In genomic region chr13:49706032-49706690, GRCm38 (mm10) we compare ENCODE assay signal across 18 mouse cellular contexts. TPM values are rescaled to one million over a fixed set of nuclear protein-coding genes. Genes with fewer than 3 reads are reported as not detected.
A peak's percentile ranks its signal among the peaks of the same experiment; 100 is the strongest.
DNase-seq lines count a peak whose midpoint lies in the region; ATAC-seq and TF ChIP-seq lines count a peak whose summit lies in the region.
"Had no signal": no experiment of that assay in that cellular context is flagged by ENCODE, and none has a peak within 500 bp of the region (broad histone marks: within the 10 kb centered on the region; RNA-seq: fewer than 3 reads in every experiment).

No protein-coding gene starts in this region.

- no peak for TF ChIP-seq CTCF in embryonic fibroblast, embryonic 13.5 days (IDR thresholded peaks at IDR 0.05; ENCODE audit: borderline replicate concordance, insufficient read depth, low read length)
- TF ChIP-seq CTCF in intestine, postnatal 0 days (IDR thresholded peaks at IDR 0.05; ENCODE audit: low read depth) = no peak

- no peak overlapping the region for H3K4me3 ChIP-seq in midbrain, embryonic 13.5 days (replicated peaks)
- no peak overlapping the region for H3K4me3 ChIP-seq in midbrain, embryonic 16.5 days (ENCODE audit: low read depth, low read length)
- H3K4me3 ChIP-seq in embryonic fibroblast, embryonic 13.5 days (ENCODE audit: insufficient read depth, low read length) = no peak overlapping the region
- H3K4me3 ChIP-seq in hindbrain, embryonic 12.5 days = no peak overlapping the region
- H3K4me3 ChIP-seq in neural tube, embryonic 13.5 days = no peak overlapping the region
- no peak overlapping the region for H3K4me3 ChIP-seq in intestine, postnatal 0 days (ENCODE audit: low read depth, low read length)
- H3K4me3 ChIP-seq: embryonic facial prominence, embryonic 12.5 days; heart, embryonic 13.5 days; limb, embryonic 12.5 days had no signal

- TF ChIP-seq POLR2A in embryonic fibroblast, embryonic 13.5 days (IDR thresholded peaks at IDR 0.05; ENCODE audit: low read depth, low read length) = no peak

- peak overlapping the region; percentile 27 for H3K27ac ChIP-seq in midbrain, embryonic 13.5 days
- no peak overlapping the region for H3K27ac ChIP-seq in midbrain, embryonic 16.5 days (ENCODE audit: low read length)
- peak overlapping the region; percentile 55; the same call in 1 of the 2 replicates for H3K27ac ChIP-seq in embryonic fibroblast, embryonic 13.5 days (ENCODE audit: insufficient read depth, low read length)
- H3K27ac ChIP-seq in hindbrain, embryonic 12.5 days = peak overlapping the region; percentile 79
- peak overlapping the region; percentile 59 for H3K27ac ChIP-seq in neural tube, embryonic 13.5 days (replicated peaks)
- no peak overlapping the region for H3K27ac ChIP-seq in intestine, postnatal 0 days (ENCODE audit: low read depth, low read length)
- H3K27ac ChIP-seq: embryonic facial prominence, embryonic 12.5 days; heart, embryonic 13.5 days; limb, embryonic 12.5 days; liver, embryonic 14.5 days had no signal

- intact Hi-C loops in gastrocnemius, postnatal 14 days (cut with DNase I; ENCODE audit: low total_unique reads) = no loop called here

- ATAC-seq in midbrain, embryonic 13.5 days = peak; percentile 70
- no peak for ATAC-seq in midbrain, embryonic 16.5 days
- ATAC-seq in hindbrain, embryonic 12.5 days (ENCODE audit: low FRiP score) = peak; percentile 77
- peak; percentile 76 for ATAC-seq in neural tube, embryonic 13.5 days (ENCODE audit: low read depth)
- ATAC-seq in intestine, postnatal 0 days = no peak

- no peak for DNase-seq in cerebellum, adult 9-10 months
- no peak for DNase-seq in gastrocnemius, postnatal 14 days
- DNase-seq: cerebellum, postnatal 14 days; gastrocnemius, postnatal 36 days; heart, postnatal 4 days; kidney, adult 18-20 months; lung, postnatal 10 days; thymus, postnatal 36 days had no signal

- peaks cover 90% of the 10 kb centered on the region for H3K36me3 ChIP-seq in midbrain, embryonic 13.5 days
- peaks cover 61% of the 10 kb centered on the region for H3K36me3 ChIP-seq in midbrain, embryonic 16.5 days (ENCODE audit: control insufficient read depth, insufficient read depth, low read length)
- H3K36me3 ChIP-seq in hindbrain, embryonic 12.5 days = peaks cover 90% of the 10 kb centered on the region
- peaks cover 93% of the 10 kb centered on the region for H3K36me3 ChIP-seq in neural tube, embryonic 13.5 days
- H3K36me3 ChIP-seq in intestine, postnatal 0 days (ENCODE audit: control insufficient read depth, insufficient read depth) = peaks cover 70% of the 10 kb centered on the region

- WGBS in midbrain, embryonic 13.5 days = 67% methylated on average over 3 of the region's 3 CpGs
- 48% methylated on average over 3 of the region's 3 CpGs for WGBS in midbrain, embryonic 16.5 days
- WGBS in hindbrain, embryonic 12.5 days = 49% methylated on average over 3 of the region's 3 CpGs
- 41% methylated on average over 3 of the region's 3 CpGs for WGBS in neural tube, embryonic 13.5 days
- 94% methylated on average over 3 of the region's 3 CpGs for WGBS in intestine, postnatal 0 days

- H3K27me3 ChIP-seq in midbrain, embryonic 13.5 days = no peaks in the 10 kb centered on the region
- H3K27me3 ChIP-seq in midbrain, embryonic 16.5 days (ENCODE audit: control insufficient read depth, insufficient read depth, low read depth, low read length) = no peaks in the 10 kb centered on the region
- no peaks in the 10 kb centered on the region for H3K27me3 ChIP-seq in hindbrain, embryonic 12.5 days
- no peaks in the 10 kb centered on the region for H3K27me3 ChIP-seq in neural tube, embryonic 13.5 days
- no peaks in the 10 kb centered on the region for H3K27me3 ChIP-seq in intestine, postnatal 0 days (replicated peaks; ENCODE audit: control insufficient read depth, insufficient read depth, low read length)
- H3K27me3 ChIP-seq: embryonic facial prominence, embryonic 12.5 days; heart, embryonic 13.5 days; limb, embryonic 12.5 days had no signal

- peaks cover 13% of the 10 kb centered on the region for H3K4me1 ChIP-seq in midbrain, embryonic 13.5 days (replicated peaks)
- H3K4me1 ChIP-seq in midbrain, embryonic 16.5 days (ENCODE audit: control insufficient read depth, insufficient read depth, low read length) = no peaks in the 10 kb centered on the region
- peaks cover 10% of the 10 kb centered on the region for H3K4me1 ChIP-seq in embryonic fibroblast, embryonic 13.5 days (ENCODE audit: control insufficient read depth, insufficient read depth, low read length)
- peaks cover 12% of the 10 kb centered on the region for H3K4me1 ChIP-seq in hindbrain, embryonic 12.5 days
- peaks cover 24% of the 10 kb centered on the region for H3K4me1 ChIP-seq in neural tube, embryonic 13.5 days (replicated peaks)
- H3K4me1 ChIP-seq in intestine, postnatal 0 days (replicated peaks; ENCODE audit: control insufficient read depth, insufficient read depth, low read length) = no peaks in the 10 kb centered on the region
- H3K4me1 ChIP-seq: embryonic facial prominence, embryonic 12.5 days; heart, embryonic 13.5 days; limb, embryonic 12.5 days had no signal

- H3K9me3 ChIP-seq in midbrain, embryonic 13.5 days = no peaks in the 10 kb centered on the region
- H3K9me3 ChIP-seq in midbrain, embryonic 16.5 days (replicated peaks; ENCODE audit: control insufficient read depth, low read length, poor library complexity, severe bottlenecking) = no peaks in the 10 kb centered on the region
- H3K9me3 ChIP-seq in hindbrain, embryonic 12.5 days (replicated peaks) = no peaks in the 10 kb centered on the region
- H3K9me3 ChIP-seq in neural tube, embryonic 13.5 days = no peaks in the 10 kb centered on the region
- H3K9me3 ChIP-seq in intestine, postnatal 0 days (ENCODE audit: control insufficient read depth) = no peaks in the 10 kb centered on the region
- H3K9me3 ChIP-seq: embryonic facial prominence, embryonic 12.5 days; heart, embryonic 13.5 days; limb, embryonic 12.5 days had no signal

- no peak overlapping the region for H3K9ac ChIP-seq in midbrain, embryonic 13.5 days (replicated peaks)
- H3K9ac ChIP-seq in midbrain, embryonic 16.5 days (ENCODE audit: low read depth, low read length) = no peak overlapping the region
- no peak overlapping the region for H3K9ac ChIP-seq in hindbrain, embryonic 12.5 days
- no peak overlapping the region for H3K9ac ChIP-seq in neural tube, embryonic 13.5 days
- H3K9ac ChIP-seq in intestine, postnatal 0 days (ENCODE audit: low read depth, low read length) = no peak overlapping the region
- H3K9ac ChIP-seq: embryonic facial prominence, embryonic 12.5 days; heart, embryonic 13.5 days; limb, embryonic 12.5 days; liver, embryonic 14.5 days had no signal

- no peak overlapping the region for H3K4me2 ChIP-seq in midbrain, embryonic 13.5 days (replicated peaks)
- H3K4me2 ChIP-seq in midbrain, embryonic 16.5 days (ENCODE audit: low read length) = no peak overlapping the region
- no peak overlapping the region for H3K4me2 ChIP-seq in hindbrain, embryonic 12.5 days (replicated peaks)
- no peak overlapping the region for H3K4me2 ChIP-seq in neural tube, embryonic 13.5 days
- H3K4me2 ChIP-seq in intestine, postnatal 0 days (replicated peaks; ENCODE audit: low read depth) = no peak overlapping the region
- H3K4me2 ChIP-seq: embryonic facial prominence, embryonic 12.5 days; heart, embryonic 13.5 days; limb, embryonic 12.5 days had no signal

RNA-seq across cellular contexts. Expression of gene Iars, which starts 24.3 kb away (rescaled TPM):
- 57.7 and 61.0 TPM in 2 replicates for polyA plus RNA-seq in midbrain, embryonic 13.5 days (2015; fragmentation: Nextera tagmentation; extraction: Ambion mirVana)
- 46.7 and 47.2 TPM in 2 replicates for polyA plus RNA-seq in midbrain, embryonic 16.5 days (2015; fragmentation: Nextera tagmentation; extraction: Ambion mirVana)
- 156 and 158 TPM in 2 replicates for polyA plus RNA-seq in embryonic fibroblast, embryonic 13.5 days (2011; ENCODE audit: insufficient read length, low read depth, missing spikeins)
- 77.2 and 80.5 TPM in 2 replicates for polyA plus RNA-seq in hindbrain, embryonic 12.5 days (2016; fragmentation: Nextera tagmentation; extraction: Ambion mirVana)
- 59.9 and 66.6 TPM in 2 replicates for polyA plus RNA-seq in neural tube, embryonic 13.5 days (2015; fragmentation: Nextera tagmentation; extraction: Ambion mirVana)
- 13.7 and 16.1 TPM in 2 replicates for polyA plus RNA-seq in intestine, postnatal 0 days (2015; fragmentation: Nextera tagmentation; extraction: Ambion mirVana)
- total RNA-seq in gastrocnemius, postnatal 14 days (2021) = 10 to 100 TPM; 72.5 to 78.5 TPM

RNA-seq across cellular contexts. Expression of gene Nol8, which starts 53.3 kb away (rescaled TPM):
- 20.5 and 23.0 TPM in 2 replicates for polyA plus RNA-seq in midbrain, embryonic 13.5 days (2015; fragmentation: Nextera tagmentation; extraction: Ambion mirVana)
- polyA plus RNA-seq in midbrain, embryonic 16.5 days (2015; fragmentation: Nextera tagmentation; extraction: Ambion mirVana) = 13.4 and 18.7 TPM in 2 replicates
- 18.6 and 20.5 TPM in 2 replicates for polyA plus RNA-seq in embryonic fibroblast, embryonic 13.5 days (2011; ENCODE audit: insufficient read length, low read depth, missing spikeins)
- 23.7 and 29.4 TPM in 2 replicates for polyA plus RNA-seq in hindbrain, embryonic 12.5 days (2016; fragmentation: Nextera tagmentation; extraction: Ambion mirVana)
- polyA plus RNA-seq in neural tube, embryonic 13.5 days (2015; fragmentation: Nextera tagmentation; extraction: Ambion mirVana) = 19.4 and 22.5 TPM in 2 replicates
- polyA plus RNA-seq in intestine, postnatal 0 days (2015; fragmentation: Nextera tagmentation; extraction: Ambion mirVana) = 9.7 and 12.7 TPM in 2 replicates
- 1 to 10 TPM; 6.7 to 8.4 TPM for total RNA-seq in gastrocnemius, postnatal 14 days (2021)

RNA-seq across cellular contexts. Expression of gene Cenpp, which starts 53.6 kb away (rescaled TPM):
- 12.7 and 13.7 TPM in 2 replicates for polyA plus RNA-seq in midbrain, embryonic 13.5 days (2015; fragmentation: Nextera tagmentation; extraction: Ambion mirVana)
- polyA plus RNA-seq in midbrain, embryonic 16.5 days (2015; fragmentation: Nextera tagmentation; extraction: Ambion mirVana) = 6.1 and 6.6 TPM in 2 replicates
- 6.5 and 9.0 TPM in 2 replicates for polyA plus RNA-seq in embryonic fibroblast, embryonic 13.5 days (2011; ENCODE audit: insufficient read length, low read depth, missing spikeins)
- 19.3 and 20.6 TPM in 2 replicates for polyA plus RNA-seq in hindbrain, embryonic 12.5 days (2016; fragmentation: Nextera tagmentation; extraction: Ambion mirVana)
- 7.2 and 7.6 TPM in 2 replicates for polyA plus RNA-seq in neural tube, embryonic 13.5 days (2015; fragmentation: Nextera tagmentation; extraction: Ambion mirVana)
- polyA plus RNA-seq in intestine, postnatal 0 days (2015; fragmentation: Nextera tagmentation; extraction: Ambion mirVana) = 10.4 and 12.1 TPM in 2 replicates
- 1 to 10 TPM; 1.6 to 2.1 TPM for total RNA-seq in gastrocnemius, postnatal 14 days (2021)

Comparison
In these comparisons a context has a peak if more than half of its experiments do, and no peak if none do; other contexts are left out.
1. ATAC-seq: peak in midbrain, embryonic 13.5 days (single experiment), hindbrain, embryonic 12.5 days (single experiment) and neural tube, embryonic 13.5 days (single experiment); none in midbrain, embryonic 16.5 days (single experiment) and intestine, postnatal 0 days (single experiment).
2. H3K27ac ChIP-seq: peak in midbrain, embryonic 13.5 days (single experiment), embryonic fibroblast, embryonic 13.5 days (single experiment), hindbrain, embryonic 12.5 days (single experiment) and neural tube, embryonic 13.5 days (single experiment); none in midbrain, embryonic 16.5 days (single experiment) and intestine, postnatal 0 days (single experiment).